Mouse (Mus musculus): Measurements from ENCODE around the gene Acacb.

GRCm38 (mm10) chr5:114119806-114120205 is 26.5 kb upstream of the Acacb start:
- TF ChIP-seq CTCF (IDR thresholded peaks at IDR 0.05) (no peak), EP300 (IDR thresholded peaks at IDR 0.05) (no peak)
